Mouse (Mus musculus) limb, embryonic 13.5 days (tissue): Measurements from ENCODE around the gene Tbr1. TPM values are rescaled to one million over a fixed set of nuclear protein-coding genes. Genes with fewer than 3 reads are reported as not detected.

Experiments used
- ATAC-seq: fragments of 200-750 bp; cut with Nextera tagmentation; 2 replicates; pipeline ENCODE4 v1.8.0; 2017; ENCODE audit warnings: low read depth, moderate number of reproducible peaks, moderate TSS enrichment; ENCODE audit not compliant: low FRiP score
- H3K27ac ChIP-seq: fragments of 300-500 bp; sonication (generic); 2 replicates; pipeline ENCODE4 v1.5.1; 2015; ENCODE audit warnings: inconsistent platforms, mild to moderate bottlenecking, moderate library complexity
- H3K27me3 ChIP-seq: fragments of 300-500 bp; sonication (generic); 2 replicates; pipeline ENCODE4 v1.6.1; 2015; ENCODE audit warnings: mild to moderate bottlenecking, inconsistent platforms
- H3K36me3 ChIP-seq: fragments of 300-500 bp; sonication (generic); 2 replicates; pipeline ENCODE4 v1.6.1; 2015; ENCODE audit warnings: inconsistent platforms, mild to moderate bottlenecking, moderate library complexity
- H3K4me1 ChIP-seq: fragments of 300-500 bp; sonication (generic); 2 replicates; pipeline ENCODE4 v1.6.1; 2015; ENCODE audit warnings: inconsistent platforms
- H3K4me2 ChIP-seq: fragments of 300-500 bp; sonication (generic); replicated peaks from 2 replicates; pipeline ENCODE4 v1.6.1; 2015; ENCODE audit warnings: inconsistent platforms, mild to moderate bottlenecking, moderate library complexity
- H3K4me3 ChIP-seq: fragments of 300-500 bp; sonication (generic); 2 replicates; pipeline ENCODE4 v1.5.1; 2015; ENCODE audit warnings: moderate library complexity, mild to moderate bottlenecking, inconsistent platforms
- H3K9ac ChIP-seq: fragments of 300-500 bp; sonication (generic); 2 replicates; pipeline ENCODE4 v1.6.1; 2015; ENCODE audit warnings: mild to moderate bottlenecking, inconsistent platforms
- H3K9me3 ChIP-seq: fragments of 300-500 bp; sonication (generic); 2 replicates; pipeline ENCODE4 v1.6.1; 2016; ENCODE audit warnings: inconsistent platforms
- WGBS: fragments of 180-500 bp; shearing (Covaris S2); methylation state at CpG from one replicate; pipeline ENCODE4 v1.1.7; 2015; 5-methylcytosine and 5-hydroxymethylcytosine counted together
- polyA plus RNA-seq: library from polyadenylated mRNA; unstranded; fragments of >200 nt; fragmentation: Nextera tagmentation; extraction: Ambion mirVana; gene quantifications from 2 replicates; pipeline ENCODE4 v1.2.1, GENCODE M21; 2015

Gene Tbr1
- polyA plus RNA-seq, 1 experiment from 2014 or later: 0.18 TPM

GRCm38 (mm10) chr2:61804841-61805540 is 2.3 kb downstream of the Tbr1 start:
- peak; percentile 28 for ATAC-seq
- Histone ChIP-seq H3K36me3 (no peaks in the 10 kb centered on the region), H3K9ac (no peak overlapping the region)

GRCm38 (mm10) chr2:61805541-61806345 is 3.0 kb downstream of the Tbr1 start:
- no peaks in the 10 kb centered on the region for H3K36me3 ChIP-seq
- no peak overlapping the region for H3K9ac ChIP-seq
- peaks cover 76% of the 10 kb centered on the region for H3K27me3 ChIP-seq
- peak overlapping the region; percentile 45 for H3K4me2 ChIP-seq
- peak overlapping the region; percentile 20 for H3K4me3 ChIP-seq
- 1% methylated on average over 39 of the region's 39 CpGs for WGBS
- peak; percentile 32; the same call in 1 of the 2 replicates for ATAC-seq
- no peak overlapping the region for H3K27ac ChIP-seq
- no peaks in the 10 kb centered on the region for H3K9me3 ChIP-seq
- peaks cover 37% of the 10 kb centered on the region for H3K4me1 ChIP-seq

More at GRCm38 (mm10) chr2:61804841-61805540, 2.3 kb downstream of the Tbr1 start:
- peak overlapping the region; percentile 20 for H3K4me3 ChIP-seq
- H3K27ac ChIP-seq: no peak overlapping the region
- no peaks in the 10 kb centered on the region for H3K9me3 ChIP-seq
- peaks cover 37% of the 10 kb centered on the region for H3K4me1 ChIP-seq
- H3K27me3 ChIP-seq: peaks cover 68% of the 10 kb centered on the region
- peak overlapping the region; percentile 45 for H3K4me2 ChIP-seq
- under 1% methylated on average over 39 of the region's 39 CpGs for WGBS

DNA sequence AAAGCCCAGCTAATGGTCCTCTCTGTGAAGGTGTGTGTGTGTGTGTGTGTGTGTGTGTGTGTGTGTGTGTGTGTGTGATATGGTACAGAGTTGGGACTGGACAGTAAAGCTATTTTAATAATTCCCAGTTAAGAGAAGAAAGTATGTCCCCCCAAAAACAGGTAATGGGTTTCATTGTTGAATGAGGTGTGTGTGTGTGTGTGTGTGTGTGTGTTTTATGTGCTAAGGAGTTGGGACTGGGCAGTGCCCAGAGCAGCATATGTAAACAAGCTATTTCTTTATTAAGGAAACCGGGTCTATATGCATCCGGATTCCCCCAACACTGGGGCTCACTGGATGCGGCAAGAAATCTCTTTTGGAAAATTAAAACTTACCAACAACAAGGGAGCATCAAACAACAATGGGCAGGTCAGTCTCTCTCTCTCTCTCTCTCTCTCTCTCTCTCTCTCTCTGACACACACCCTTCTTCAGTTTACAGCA is 3.7 kb downstream of the Tbr1 start:
- H3K27me3 ChIP-seq: peaks cover 82% of the 10 kb centered on the region
- no peak overlapping the region for H3K9ac ChIP-seq
- H3K4me2 ChIP-seq: no peak overlapping the region
- WGBS: 3% methylated on average over 3 of the region's 3 CpGs
- no peaks in the 10 kb centered on the region for H3K9me3 ChIP-seq
- no peak for ATAC-seq
- no peak overlapping the region for H3K4me3 ChIP-seq
- peaks cover 37% of the 10 kb centered on the region for H3K4me1 ChIP-seq
- H3K36me3 ChIP-seq: no peaks in the 10 kb centered on the region
- no peak overlapping the region for H3K27ac ChIP-seq

- WGBS: 1% methylated on average over 22 of the region's 22 CpGs
- Histone ChIP-seq H3K9ac (no peak overlapping the region), H3K9me3 (no peaks in the 10 kb centered on the region), H3K4me2 (peak overlapping the region; percentile 45; the same call in 1 of the 2 replicates), H3K36me3 (no peaks in the 10 kb centered on the region), H3K27ac (no peak overlapping the region), H3K27me3 (peaks cover 79% of the 10 kb centered on the region), H3K4me1 (peaks cover 37% of the 10 kb centered on the region), H3K4me3 (peak overlapping the region; percentile 20)
- no peak for ATAC-seq
Observed at GRCm38 (mm10) chr2:61807151-61807550, 4.4 kb downstream of the Tbr1 start.

DNA sequence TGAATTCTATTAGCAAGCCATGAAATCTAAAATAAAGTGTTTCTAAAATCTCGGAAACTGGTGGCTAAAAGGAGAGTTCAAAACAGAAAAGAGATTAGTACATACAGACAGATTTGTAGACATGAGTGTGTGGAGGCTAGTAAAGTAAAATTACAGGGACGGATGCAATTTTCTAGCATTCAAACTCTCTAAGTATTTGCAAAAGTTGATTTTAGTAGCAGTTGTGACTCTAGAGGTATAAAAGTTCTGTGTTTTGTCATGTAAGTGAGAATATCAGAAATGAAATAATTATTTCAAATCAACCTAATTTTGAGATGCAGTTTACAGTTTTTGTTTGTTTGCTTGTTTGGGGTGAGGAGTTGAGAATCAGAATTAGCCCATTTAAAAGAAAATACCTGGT is 5.1 kb downstream of the Tbr1 start:
- ATAC-seq: no peak
- Histone ChIP-seq H3K9me3 (no peaks in the 10 kb centered on the region), H3K27ac (no peak overlapping the region), H3K9ac (no peak overlapping the region), H3K36me3 (no peaks in the 10 kb centered on the region), H3K4me1 (peaks cover 39% of the 10 kb centered on the region), H3K4me2 (no peak overlapping the region), H3K4me3 (no peak overlapping the region), H3K27me3 (peaks cover 79% of the 10 kb centered on the region)
- WGBS: 22% methylated on average over 2 of the region's 2 CpGs

DNA sequence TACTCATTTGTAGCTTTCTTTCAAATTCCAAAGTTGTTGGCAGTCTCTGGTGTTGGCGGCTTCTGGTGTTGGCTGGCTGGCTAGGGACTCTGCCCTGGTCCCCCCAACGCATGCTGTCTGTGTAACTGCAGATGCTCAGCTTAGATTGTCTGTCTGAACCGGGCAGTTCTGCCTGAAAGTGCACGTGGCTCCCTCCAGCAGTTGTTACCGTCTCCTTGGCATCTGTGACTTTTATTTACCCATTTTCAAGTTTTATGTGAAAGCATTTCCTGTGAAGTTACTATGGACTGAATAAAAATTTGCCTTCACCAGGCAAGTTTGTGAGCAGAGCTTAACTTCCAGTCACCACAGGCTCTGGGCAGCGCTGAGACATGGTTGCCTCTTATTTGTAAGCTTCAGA is 6.0 kb downstream of the Tbr1 start:
- Histone ChIP-seq H3K9me3 (no peaks in the 10 kb centered on the region), H3K4me3 (no peak overlapping the region), H3K9ac (no peak overlapping the region), H3K36me3 (no peaks in the 10 kb centered on the region), H3K4me2 (no peak overlapping the region), H3K27me3 (peaks cover 79% of the 10 kb centered on the region), H3K27ac (no peak overlapping the region), H3K4me1 (peaks cover 29% of the 10 kb centered on the region)
- 2% methylated on average over 6 of the region's 6 CpGs for WGBS
- ATAC-seq: no peak

DNA sequence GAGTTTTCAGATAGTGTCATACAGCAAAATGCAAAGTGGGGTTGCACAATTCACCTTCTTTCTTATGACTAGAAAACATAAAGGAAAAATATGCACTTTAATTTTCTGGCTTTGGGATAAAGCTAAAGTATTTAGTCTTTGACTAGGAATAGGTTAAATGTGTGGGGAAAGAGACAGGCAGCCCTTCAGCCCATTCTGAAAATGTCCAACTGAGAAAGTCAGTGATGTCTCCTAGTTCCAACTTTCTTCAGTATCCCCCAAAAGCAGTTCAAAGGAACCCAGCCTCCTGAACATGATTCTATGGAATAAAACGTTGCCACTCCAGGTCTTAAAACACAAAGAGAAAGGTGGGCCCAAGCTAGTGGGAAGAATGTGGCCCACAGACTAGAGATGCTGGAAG is 6.7 kb downstream of the Tbr1 start:
- Histone ChIP-seq H3K36me3 (no peaks in the 10 kb centered on the region), H3K27me3 (peaks cover 79% of the 10 kb centered on the region), H3K9me3 (no peaks in the 10 kb centered on the region), H3K27ac (no peak overlapping the region), H3K4me2 (no peak overlapping the region), H3K9ac (no peak overlapping the region), H3K4me3 (no peak overlapping the region), H3K4me1 (peaks cover 24% of the 10 kb centered on the region)
- ATAC-seq: no peak
- 0% methylated on average over 1 of the region's 1 CpGs for WGBS

DNA sequence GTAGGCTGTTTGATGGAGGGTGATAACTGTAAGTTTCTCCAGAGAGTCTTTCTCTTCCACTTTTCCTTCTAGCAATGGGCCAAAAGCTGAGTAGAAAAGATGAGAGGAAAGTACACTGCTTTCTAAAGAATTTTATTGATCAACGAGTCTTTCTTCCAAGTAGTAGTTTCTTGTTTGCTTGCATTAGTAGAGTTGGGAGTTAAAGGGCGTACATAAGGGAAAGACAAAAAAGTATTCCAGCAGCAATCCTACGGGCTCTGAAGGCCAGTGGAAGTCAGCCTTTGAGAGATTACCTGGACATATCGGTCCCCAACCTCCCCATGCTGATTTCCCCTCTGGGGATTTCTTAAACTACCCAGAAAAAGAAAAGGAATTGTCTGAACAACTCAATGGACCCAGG is 8.0 kb downstream of the Tbr1 start:
- H3K4me3 ChIP-seq: no peak overlapping the region
- H3K4me2 ChIP-seq: no peak overlapping the region
- 43% methylated on average over 4 of the region's 4 CpGs for WGBS
- H3K27me3 ChIP-seq: peaks cover 71% of the 10 kb centered on the region
- no peak overlapping the region for H3K27ac ChIP-seq
- H3K4me1 ChIP-seq: peaks cover 14% of the 10 kb centered on the region
- no peak for ATAC-seq
- H3K9ac ChIP-seq: no peak overlapping the region
- H3K36me3 ChIP-seq: no peaks in the 10 kb centered on the region
- no peaks in the 10 kb centered on the region for H3K9me3 ChIP-seq

GRCm38 (mm10) chr2:61811163-61811506 is 8.4 kb downstream of the Tbr1 start:
- H3K4me1 ChIP-seq: peaks cover 16% of the 10 kb centered on the region
- no peaks in the 10 kb centered on the region for H3K9me3 ChIP-seq
- 16% methylated on average over 8 of the region's 8 CpGs for WGBS
- peaks cover 71% of the 10 kb centered on the region for H3K27me3 ChIP-seq
- H3K36me3 ChIP-seq: no peaks in the 10 kb centered on the region
- peak overlapping the region; percentile 56 for H3K4me3 ChIP-seq
- no peak for ATAC-seq
- H3K9ac ChIP-seq: peak overlapping the region; percentile 75; the same call in 1 of the 2 replicates
- peak overlapping the region; percentile 86 for H3K4me2 ChIP-seq
- H3K27ac ChIP-seq: no peak overlapping the region

DNA sequence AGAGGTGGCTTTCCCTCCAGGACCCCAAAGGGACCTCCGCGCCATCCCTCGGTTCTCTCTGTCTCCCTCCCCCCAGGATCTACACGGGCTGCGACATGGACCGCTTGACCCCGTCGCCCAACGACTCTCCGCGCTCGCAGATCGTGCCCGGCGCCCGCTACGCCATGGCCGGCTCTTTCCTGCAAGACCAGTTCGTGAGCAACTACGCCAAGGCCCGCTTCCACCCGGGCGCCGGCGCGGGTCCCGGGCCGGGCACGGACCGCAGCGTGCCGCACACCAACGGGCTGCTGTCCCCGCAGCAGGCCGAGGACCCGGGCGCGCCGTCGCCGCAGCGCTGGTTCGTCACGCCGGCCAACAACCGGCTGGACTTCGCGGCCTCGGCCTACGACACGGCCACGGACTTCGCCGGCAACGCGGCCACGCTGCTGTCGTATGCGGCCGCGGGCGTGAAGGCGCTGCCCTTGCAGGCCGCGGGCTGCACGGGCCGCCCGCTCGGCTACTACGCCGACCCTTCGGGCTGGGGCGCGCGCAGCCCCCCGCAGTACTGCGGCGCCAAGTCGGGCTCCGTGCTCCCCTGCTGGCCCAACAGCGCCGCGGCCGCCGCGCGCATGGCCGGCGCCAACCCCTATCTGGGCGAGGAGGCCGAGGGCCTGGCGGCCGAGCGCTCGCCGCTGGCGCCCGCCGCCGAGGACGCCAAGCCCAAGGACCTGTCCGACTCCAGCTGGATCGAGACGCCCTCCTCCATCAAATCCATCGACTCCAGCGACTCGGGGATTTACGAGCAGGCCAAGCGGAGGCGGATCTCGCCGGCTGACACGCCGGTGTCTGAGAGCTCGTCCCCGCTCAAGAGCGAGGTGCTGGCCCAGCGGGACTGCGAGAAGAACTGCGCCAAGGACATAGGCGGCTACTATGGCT is 9.0 kb downstream of the Tbr1 start:
- Histone ChIP-seq H3K27me3 (peaks cover 71% of the 10 kb centered on the region), H3K4me2 (peak overlapping the region; percentile 86)
- under 1% methylated on average over 118 of the region's 121 CpGs for WGBS

GRCm38 (mm10) chr2:61812536-61812935 is 9.8 kb downstream of the Tbr1 start:
- Histone ChIP-seq H3K36me3 (no peaks in the 10 kb centered on the region), H3K4me1 (peaks cover 11% of the 10 kb centered on the region), H3K4me2 (peak overlapping the region; percentile 86), H3K27ac (no peak overlapping the region), H3K9ac (peak overlapping the region; percentile 75), H3K9me3 (no peaks in the 10 kb centered on the region), H3K4me3 (peak overlapping the region; percentile 56), H3K27me3 (peaks cover 64% of the 10 kb centered on the region)
- WGBS: 4% methylated on average over 12 of the region's 12 CpGs
- no peak for ATAC-seq

More for the DNA sequence above, 9.0 kb downstream of the Tbr1 start:
- ATAC-seq: peak; percentile 73
- Histone ChIP-seq H3K4me3 (peak overlapping the region; percentile 56), H3K9ac (peak overlapping the region; percentile 75), H3K9me3 (no peaks in the 10 kb centered on the region), H3K4me1 (peaks cover 16% of the 10 kb centered on the region), H3K27ac (no peak overlapping the region), H3K36me3 (no peaks in the 10 kb centered on the region)
